Mouse (Mus musculus): ENCODE data around the gene Eif3l.

DNA sequence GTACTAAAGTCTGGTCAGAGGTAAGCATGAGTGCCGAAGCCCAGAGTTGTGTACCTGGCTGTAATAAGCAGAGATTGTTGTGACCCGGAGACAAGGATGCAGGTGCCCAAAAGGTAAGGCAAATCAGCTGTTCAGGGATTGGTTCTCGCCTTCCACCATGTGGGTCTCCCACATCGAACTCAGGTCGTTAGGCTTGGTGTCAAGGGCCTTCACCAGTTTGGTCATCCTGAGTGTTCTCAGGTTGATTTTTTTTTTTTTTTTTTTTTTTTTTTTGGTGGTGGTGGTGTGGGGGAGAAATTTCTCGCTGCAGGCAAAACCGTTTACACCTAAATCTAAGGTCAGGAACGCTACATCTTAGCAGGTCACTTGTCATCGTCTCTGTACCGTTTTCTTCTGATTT lies 533 bp upstream of the Eif3l start:
- TF ChIP-seq CTCF (IDR thresholded peaks at IDR 0.05; ENCODE audit: borderline replicate concordance, extremely low read depth, insufficient read depth, insufficient read length) (no peak), POLR2A (IDR thresholded peaks at IDR 0.05; ENCODE audit: borderline replicate concordance, extremely low read depth, insufficient read depth, insufficient read length, poor library complexity, severe bottlenecking) (no peak)

Measured in brain, embryonic 14.5 days (tissue).